Mouse (Mus musculus) MEL-GATA-1-ER (cell line): Measurements from ENCODE around the gene Stag1.

Experiments
- DNase-seq: peaks from one replicate; pipeline ENCODE4 v3.0.0-alpha.2; 2012; ENCODE audit warnings: low read depth; ENCODE audit errors: extremely low read depth

The Stag1 gene

GRCm38 (mm10) chr9:100951481-100951880 is 353.9 kb downstream of the Stag1 start:
- DNase-seq = peak; percentile 29

- peak; percentile 90 for DNase-seq
Measured at GRCm38 (mm10) chr9:100962903-100963427, 365.4 kb downstream of the Stag1 start.

DNA sequence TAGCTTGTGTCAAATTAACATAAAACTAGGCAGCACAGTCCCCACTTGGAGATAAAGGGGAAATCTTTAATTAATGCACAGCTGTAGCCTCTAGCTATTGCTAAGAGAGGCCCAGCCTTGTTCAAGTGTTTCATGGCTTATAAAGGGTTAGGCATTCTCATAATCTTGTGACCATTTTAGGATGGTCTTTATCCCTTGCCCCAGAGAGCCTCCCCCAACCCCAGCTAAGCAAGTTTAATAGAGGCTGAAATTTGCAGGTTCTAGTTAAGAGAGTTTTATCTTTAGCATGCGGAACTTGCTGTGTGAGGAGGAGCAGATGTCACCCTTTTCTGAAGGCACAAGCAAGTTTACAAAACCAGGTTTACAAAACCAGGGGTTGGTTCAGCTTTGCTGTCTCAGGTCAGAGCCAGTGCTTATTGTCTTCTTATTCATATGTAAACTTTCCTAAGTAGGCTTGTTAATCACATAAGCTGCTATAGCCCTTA is 365.9 kb downstream of the Stag1 start:
- peak; percentile 33 for DNase-seq

DNA sequence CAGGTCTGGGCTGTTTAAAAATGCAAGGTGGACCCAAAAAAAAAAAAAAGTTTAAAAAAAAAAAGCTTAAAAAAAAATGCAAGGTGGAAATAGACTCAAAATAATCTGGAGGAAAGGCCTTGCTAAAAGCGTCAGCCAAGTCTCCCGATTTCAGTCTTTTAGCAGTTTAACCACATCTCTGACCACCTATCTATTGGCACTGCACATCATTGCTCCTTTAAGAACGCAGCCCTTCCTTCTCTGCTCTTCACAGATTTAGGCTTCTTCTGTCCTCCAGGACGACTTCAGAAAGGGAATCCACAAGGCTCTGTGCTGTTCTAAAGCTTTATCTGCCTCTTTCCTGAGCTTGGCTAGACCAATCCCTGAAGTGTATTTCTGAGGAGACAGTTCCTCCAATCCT is 366.5 kb downstream of the Stag1 start:
- DNase-seq = peak; percentile 25

DNA sequence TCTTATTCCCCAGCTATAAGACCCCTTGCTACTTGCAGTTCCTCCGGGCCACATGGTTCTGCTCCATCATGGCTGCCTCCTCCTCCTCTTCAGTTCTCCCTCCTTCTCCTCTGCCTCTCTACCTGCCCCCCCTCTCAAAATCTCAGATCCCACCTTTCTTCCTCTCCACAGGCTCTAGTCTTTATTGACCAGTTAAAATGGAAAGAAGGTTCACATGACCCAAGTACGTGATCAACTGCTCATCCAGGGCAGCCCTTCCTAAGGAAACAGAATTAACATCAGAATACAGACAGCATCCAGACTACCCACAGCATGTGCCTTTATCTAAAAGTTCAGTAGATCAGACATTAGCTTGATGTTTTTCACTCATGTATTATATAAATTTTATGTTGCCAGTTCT is 371.9 kb downstream of the Stag1 start:
- no peak for DNase-seq

- no peak for DNase-seq
Measured at GRCm38 (mm10) chr9:100978666-100979065, 381.1 kb downstream of the Stag1 start.

- DNase-seq = no peak
Measured at GRCm38 (mm10) chr9:100979260-100979659, 381.7 kb downstream of the Stag1 start.

DNA sequence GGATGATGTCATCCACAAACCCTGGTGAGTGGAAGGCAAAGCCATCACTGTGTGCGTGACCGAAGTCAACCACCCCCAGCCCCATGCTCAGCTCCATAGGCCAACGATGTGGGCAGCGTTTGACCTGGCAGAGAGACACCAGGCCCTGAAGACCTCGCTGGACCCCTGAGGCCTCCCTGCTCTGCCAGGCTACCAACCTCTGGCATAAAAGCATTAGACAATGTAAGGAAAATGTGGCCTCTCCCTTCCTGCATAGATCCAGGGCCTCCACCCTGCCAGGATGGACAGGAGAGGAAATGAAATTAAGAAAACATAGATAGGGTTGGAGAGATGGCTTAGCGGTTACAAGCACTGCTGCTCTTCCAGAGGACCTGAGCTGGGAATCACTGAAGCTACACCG is 385.2 kb downstream of the Stag1 start:
- no peak for DNase-seq

GRCm38 (mm10) chr9:100984381-100985310 is 387.0 kb downstream of the Stag1 start:
- no peak for DNase-seq

GRCm38 (mm10) chr9:100987006-100987405 is 389.4 kb downstream of the Stag1 start:
- no peak for DNase-seq

GRCm38 (mm10) chr9:100987850-100988249 is 390.3 kb downstream of the Stag1 start:
- no peak for DNase-seq

DNA sequence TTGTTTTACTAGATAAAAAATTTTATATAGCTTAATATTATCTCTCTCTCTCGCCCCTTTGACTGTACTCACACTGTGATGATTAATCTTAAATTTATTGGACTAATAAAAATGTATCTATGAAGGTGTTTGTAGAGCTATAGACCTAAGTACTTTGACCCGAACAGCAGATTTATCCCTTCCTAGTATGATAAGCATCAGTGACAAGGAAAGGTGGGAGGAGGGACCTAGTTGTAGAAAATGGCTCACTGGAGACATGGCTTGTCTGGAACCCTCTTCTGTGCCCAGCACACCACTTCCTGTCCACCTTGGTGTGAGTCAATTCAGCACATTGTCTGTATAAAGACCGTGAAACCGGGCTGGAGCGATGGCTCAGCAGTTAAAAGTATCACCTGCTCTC is 393.0 kb downstream of the Stag1 start:
- no peak for DNase-seq

- DNase-seq = no peak
Measured at GRCm38 (mm10) chr9:100991321-100991720, 393.7 kb downstream of the Stag1 start.

DNA sequence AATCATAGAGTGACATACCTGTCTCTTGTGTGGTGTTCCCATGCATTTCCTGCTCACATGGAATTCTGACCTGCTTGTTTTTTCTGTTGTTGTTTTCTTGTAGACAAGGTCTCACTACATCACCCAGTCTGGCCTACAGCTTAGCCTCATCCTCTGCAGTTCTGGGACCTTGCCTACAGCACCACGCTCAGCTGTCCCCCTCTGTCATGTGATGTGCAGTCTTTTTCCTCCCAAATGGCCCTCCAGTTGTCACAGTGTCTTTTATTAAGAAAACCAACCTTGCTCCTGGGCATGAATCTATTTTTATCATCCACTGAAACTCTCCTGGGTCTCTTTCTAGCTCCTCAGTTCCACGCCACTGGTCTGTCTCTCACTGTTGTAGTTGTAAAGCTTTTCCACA is 394.6 kb downstream of the Stag1 start:
- no peak for DNase-seq

DNA sequence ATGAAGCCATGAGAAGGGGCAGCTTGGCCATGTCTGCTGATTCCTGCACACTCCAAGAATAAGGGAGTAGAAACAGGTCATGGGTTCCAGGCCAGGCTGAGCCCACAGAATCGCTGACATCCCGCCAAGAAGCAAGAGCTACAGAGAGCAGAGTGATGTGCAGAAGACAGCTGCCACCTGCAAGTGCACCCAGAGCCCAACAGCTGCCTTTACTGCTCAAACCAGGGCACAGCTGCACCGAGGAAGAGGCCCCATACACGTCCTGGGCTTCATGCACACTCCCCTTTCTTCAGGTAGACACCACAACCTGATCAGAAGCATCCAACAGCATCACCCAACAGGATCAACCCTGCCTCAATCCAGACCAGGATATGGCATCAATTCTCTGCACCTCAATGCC is 396.3 kb downstream of the Stag1 start:
- no peak for DNase-seq

- DNase-seq = no peak
Measured at GRCm38 (mm10) chr9:100997138-100997537, 399.5 kb downstream of the Stag1 start.

DNA sequence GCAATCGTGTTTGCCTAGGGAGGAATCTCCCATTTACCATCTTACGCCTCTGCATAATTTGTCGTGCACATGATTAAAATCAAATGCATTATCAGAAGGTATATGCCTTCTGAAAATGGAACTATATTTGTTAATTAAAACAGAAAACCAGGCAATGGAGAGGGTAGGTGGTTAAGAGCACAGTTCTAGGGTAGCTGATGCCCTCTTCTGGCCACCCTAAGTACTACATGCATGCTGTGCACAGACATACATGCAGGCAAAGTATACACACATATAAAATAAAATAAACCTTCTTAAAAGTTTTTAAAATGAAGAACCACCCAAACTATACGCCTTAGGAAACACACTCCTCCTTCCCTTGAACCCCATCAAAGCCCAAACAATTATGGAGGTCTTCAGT is 404.5 kb downstream of the Stag1 start:
- DNase-seq = peak; percentile 32

DNA sequence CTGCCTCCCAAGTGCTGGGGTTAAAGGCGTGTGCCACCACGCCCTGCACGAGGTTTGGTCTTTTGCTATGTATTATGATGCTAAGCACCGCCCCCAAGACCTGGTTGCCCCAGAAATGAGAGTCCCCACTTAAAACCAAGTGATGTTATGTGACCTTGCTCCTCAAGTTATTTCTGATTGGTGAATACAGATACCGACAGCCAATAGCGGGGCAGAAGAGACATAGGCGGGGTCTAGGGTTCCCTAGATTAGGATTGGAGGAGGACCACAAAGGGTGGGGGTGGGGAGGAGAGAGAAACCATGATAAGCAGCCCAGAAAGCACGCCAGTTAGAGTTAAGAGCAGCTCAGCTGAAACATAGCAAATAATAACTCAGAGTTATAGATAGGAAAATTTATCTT is 405.2 kb downstream of the Stag1 start:
- no peak for DNase-seq

DNA sequence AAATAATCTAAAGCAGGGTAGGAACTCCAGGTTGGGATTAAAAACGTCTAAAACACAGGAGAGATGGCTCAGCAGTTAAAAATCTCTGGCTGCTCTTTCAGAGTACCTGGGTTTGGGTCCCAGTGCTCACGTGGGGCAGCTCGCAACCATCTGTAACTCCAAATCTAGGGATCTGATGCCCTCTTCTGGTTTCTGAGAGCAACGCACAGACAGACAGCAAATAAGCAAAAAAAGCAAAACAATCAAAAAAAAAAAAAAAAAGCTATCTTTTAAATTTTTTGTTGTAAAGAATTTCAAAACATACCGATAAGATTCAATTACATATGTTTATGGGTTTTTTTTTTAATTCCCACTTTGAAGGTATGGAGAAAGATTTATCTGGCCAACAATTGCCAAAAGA is 405.7 kb downstream of the Stag1 start:
- no peak for DNase-seq

DNA sequence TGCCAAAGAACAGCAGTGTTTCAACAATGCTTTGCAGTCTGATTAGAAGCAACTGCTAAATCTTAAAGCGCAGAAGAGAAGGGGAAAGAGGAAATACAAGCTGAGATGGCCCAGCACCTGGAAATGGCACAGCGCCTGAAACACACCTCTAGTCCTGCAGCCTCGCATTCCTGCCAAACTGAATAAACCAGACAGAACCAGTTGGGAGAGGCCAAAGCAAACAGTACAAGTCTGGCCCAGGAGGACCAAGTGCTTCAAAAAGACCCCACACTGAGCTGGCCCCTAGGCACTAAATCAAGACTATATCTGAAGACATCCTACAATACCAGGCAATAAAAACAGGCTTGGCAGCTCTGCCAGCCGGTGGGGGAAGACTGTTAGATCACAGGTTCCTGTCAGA is 408.3 kb downstream of the Stag1 start:
- DNase-seq = no peak
